Mouse (Mus musculus): ENCODE measurements around the gene Mapkapk3. TPM values are rescaled to one million over a fixed set of nuclear protein-coding genes. Genes with fewer than 3 reads are reported as not detected.

Mapkapk3 gene
- polyA plus RNA-seq, 1 experiment from 2014 or later: 3.9 TPM

DNA sequence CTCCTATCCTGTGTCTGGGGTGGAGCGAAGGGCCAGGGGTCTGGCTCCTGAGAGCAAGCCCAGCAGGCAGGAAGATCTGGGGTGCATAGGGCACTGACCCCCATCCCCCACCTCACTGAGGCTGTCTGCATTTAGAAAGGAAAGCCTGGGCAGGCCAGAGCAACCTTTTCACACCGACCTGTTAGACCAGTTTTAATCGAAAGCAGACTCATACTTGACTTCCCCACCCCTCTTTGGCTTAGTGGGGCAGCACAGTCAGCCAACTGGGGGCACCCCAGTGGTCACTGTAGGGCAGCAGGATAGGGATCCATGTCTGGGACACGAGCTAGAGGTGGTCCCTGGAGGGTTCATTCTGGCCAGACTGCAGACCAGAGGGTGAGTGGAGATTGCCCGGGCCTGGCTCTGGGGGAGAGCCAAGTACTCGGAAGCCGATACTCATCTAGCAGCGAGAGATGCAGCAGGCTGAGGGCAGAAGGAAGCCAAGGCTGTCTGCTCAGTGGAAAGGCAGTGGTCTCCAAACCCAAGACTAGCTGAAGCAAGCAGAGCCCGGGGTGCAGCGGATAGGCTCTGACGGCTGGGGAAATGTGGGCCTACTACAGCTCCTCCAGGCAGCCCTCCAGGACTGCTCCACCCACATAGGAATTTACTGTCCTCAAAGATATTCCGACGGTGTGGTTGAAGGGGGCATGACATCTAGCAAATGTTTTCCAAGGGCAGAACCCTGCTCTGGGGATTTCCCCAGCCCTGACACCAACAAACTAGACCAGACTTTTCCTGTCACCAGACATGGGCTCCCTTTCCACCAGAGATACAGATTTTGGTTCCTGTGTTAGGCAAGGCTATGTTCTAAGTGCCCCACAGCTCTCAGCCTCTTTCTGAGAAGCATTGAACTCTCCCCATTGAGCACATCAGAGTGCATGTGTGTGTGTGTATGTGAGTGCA lies 16.2 kb upstream of the Mapkapk3 start:
- H3K4me1 ChIP-seq: no peaks in the 10 kb centered on the region
- H3K9me3 ChIP-seq (replicated peaks): no peaks in the 10 kb centered on the region
- H3K4me2 ChIP-seq (replicated peaks): no peak overlapping the region
- no peak overlapping the region for H3K9ac ChIP-seq
- H3K27me3 ChIP-seq: no peaks in the 10 kb centered on the region
- ATAC-seq (ENCODE audit: low FRiP score): no peak
- WGBS: 60% methylated on average over 13 of the region's 13 CpGs
- H3K36me3 ChIP-seq: peaks cover 8% of the 10 kb centered on the region
- H3K27ac ChIP-seq: no peak overlapping the region
- H3K4me3 ChIP-seq: no peak overlapping the region

DNA sequence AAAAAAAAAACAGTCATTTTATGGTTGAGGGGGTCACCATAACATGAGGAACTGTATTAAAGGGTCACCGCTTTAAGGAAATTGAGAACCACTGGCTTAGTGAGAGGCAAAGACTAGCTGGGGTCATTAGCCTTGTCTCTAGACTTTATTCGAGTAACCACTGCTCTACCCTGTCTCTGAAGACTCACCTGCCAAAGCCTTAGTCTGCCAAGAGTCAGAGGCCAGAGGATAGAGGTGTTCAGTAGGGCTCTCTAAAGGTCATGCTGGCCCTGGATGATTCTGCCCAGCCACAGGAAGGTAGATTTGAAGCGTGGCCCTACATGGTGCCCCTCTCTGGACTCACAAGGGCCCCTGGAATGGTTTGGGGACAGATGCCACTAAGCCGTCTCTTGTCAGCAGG lies 15.3 kb upstream of the Mapkapk3 start:
- Histone ChIP-seq H3K4me2 (replicated peaks) (no peak overlapping the region), H3K9me3 (replicated peaks) (no peaks in the 10 kb centered on the region), H3K9ac (no peak overlapping the region), H3K27me3 (no peaks in the 10 kb centered on the region), H3K27ac (no peak overlapping the region), H3K4me3 (no peak overlapping the region), H3K36me3 (peaks cover 8% of the 10 kb centered on the region), H3K4me1 (no peaks in the 10 kb centered on the region)
- 85% methylated on average over 4 of the region's 4 CpGs for WGBS
- ATAC-seq (ENCODE audit: low FRiP score): no peak

DNA sequence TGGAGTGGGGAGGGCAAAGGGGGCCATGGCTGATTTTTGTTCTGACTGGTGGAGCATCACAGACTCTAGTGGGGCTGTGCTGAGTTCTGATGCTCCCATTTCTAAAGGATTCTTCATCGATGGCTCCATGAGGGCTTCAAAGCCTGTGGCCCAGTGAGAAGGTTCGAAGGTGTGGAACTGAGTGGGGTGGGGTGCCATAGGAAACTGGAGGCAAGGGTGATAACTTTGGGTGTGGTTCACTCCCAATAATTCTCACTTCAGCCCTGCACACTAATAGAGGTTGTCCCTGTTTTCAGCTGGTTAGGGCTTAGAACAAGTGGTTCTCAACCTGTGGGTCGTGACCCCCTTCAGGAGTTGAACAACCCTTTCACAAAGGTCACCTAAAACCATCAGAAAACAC lies 14.7 kb upstream of the Mapkapk3 start:
- H3K4me1 ChIP-seq: no peaks in the 10 kb centered on the region
- H3K9me3 ChIP-seq (replicated peaks): no peaks in the 10 kb centered on the region
- ATAC-seq (ENCODE audit: low FRiP score): no peak
- H3K27me3 ChIP-seq: no peaks in the 10 kb centered on the region
- H3K9ac ChIP-seq: no peak overlapping the region
- H3K4me2 ChIP-seq (replicated peaks): no peak overlapping the region
- H3K36me3 ChIP-seq: peaks cover 8% of the 10 kb centered on the region
- WGBS: 96% methylated on average over 3 of the region's 3 CpGs
- no peak overlapping the region for H3K27ac ChIP-seq
- H3K4me3 ChIP-seq: no peak overlapping the region

DNA sequence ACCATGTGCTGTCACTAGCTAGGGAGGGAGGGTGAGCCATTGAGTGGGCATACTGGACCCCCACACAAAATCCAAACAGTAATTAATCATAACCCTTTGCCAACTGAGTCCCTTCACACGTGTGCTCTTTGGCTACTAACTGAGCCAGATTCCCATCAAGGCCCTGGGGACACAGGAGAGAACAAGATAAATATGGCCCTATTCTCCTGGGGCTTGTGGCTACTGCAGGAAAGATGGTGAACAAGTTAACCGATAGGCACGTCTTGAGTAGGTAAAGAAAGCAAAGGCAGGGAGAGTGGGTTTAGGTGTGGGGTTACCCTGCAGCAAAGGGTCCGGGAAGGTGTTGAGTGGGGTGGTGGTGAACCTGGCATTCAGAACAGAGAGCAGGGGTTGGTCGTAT lies 14.2 kb upstream of the Mapkapk3 start:
- Histone ChIP-seq H3K9ac (no peak overlapping the region), H3K36me3 (peaks cover 8% of the 10 kb centered on the region), H3K4me1 (no peaks in the 10 kb centered on the region), H3K4me2 (replicated peaks) (no peak overlapping the region), H3K9me3 (replicated peaks) (no peaks in the 10 kb centered on the region), H3K27ac (no peak overlapping the region), H3K27me3 (no peaks in the 10 kb centered on the region), H3K4me3 (no peak overlapping the region)
- WGBS: 70% methylated on average over 5 of the region's 5 CpGs
- no peak for ATAC-seq (ENCODE audit: low FRiP score)

GRCm38 (mm10) chr9:107303121-107303820 lies 13.6 kb upstream of the Mapkapk3 start:
- no peak overlapping the region for H3K4me3 ChIP-seq
- ATAC-seq (ENCODE audit: low FRiP score): no peak
- no peaks in the 10 kb centered on the region for H3K27me3 ChIP-seq
- WGBS: 85% methylated on average over 9 of the region's 9 CpGs
- H3K27ac ChIP-seq: no peak overlapping the region
- peaks cover 8% of the 10 kb centered on the region for H3K36me3 ChIP-seq
- H3K4me1 ChIP-seq: no peaks in the 10 kb centered on the region
- H3K9ac ChIP-seq: no peak overlapping the region
- no peaks in the 10 kb centered on the region for H3K9me3 ChIP-seq (replicated peaks)
- H3K4me2 ChIP-seq (replicated peaks): no peak overlapping the region

GRCm38 (mm10) chr9:107302592-107302991 lies 12.9 kb upstream of the Mapkapk3 start:
- ATAC-seq (ENCODE audit: low FRiP score): no peak
- Histone ChIP-seq H3K4me2 (replicated peaks) (no peak overlapping the region), H3K9ac (no peak overlapping the region), H3K36me3 (peaks cover 8% of the 10 kb centered on the region), H3K9me3 (replicated peaks) (no peaks in the 10 kb centered on the region), H3K27me3 (no peaks in the 10 kb centered on the region), H3K27ac (no peak overlapping the region), H3K4me1 (peaks cover 5% of the 10 kb centered on the region), H3K4me3 (no peak overlapping the region)
- 82% methylated on average over 7 of the region's 7 CpGs for WGBS

- Histone ChIP-seq H3K4me2 (replicated peaks) (no peak overlapping the region), H3K9ac (no peak overlapping the region), H3K9me3 (replicated peaks) (no peaks in the 10 kb centered on the region), H3K4me1 (peaks cover 12% of the 10 kb centered on the region), H3K27ac (no peak overlapping the region), H3K36me3 (peaks cover 8% of the 10 kb centered on the region), H3K27me3 (no peaks in the 10 kb centered on the region), H3K4me3 (no peak overlapping the region)
- ATAC-seq (ENCODE audit: low FRiP score): no peak
- 85% methylated on average over 17 of the region's 17 CpGs for WGBS
Observed at GRCm38 (mm10) chr9:107301554-107302331, 12.1 kb upstream of the Mapkapk3 start.

- Histone ChIP-seq H3K27me3 (peaks cover 5% of the 10 kb centered on the region; the same call in 1 of the 2 replicates), H3K4me1 (peaks cover 15% of the 10 kb centered on the region), H3K9me3 (replicated peaks) (no peaks in the 10 kb centered on the region), H3K36me3 (peaks cover 8% of the 10 kb centered on the region), H3K4me2 (replicated peaks) (no peak overlapping the region), H3K4me3 (no peak overlapping the region), H3K27ac (no peak overlapping the region), H3K9ac (no peak overlapping the region)
- no peak for ATAC-seq (ENCODE audit: low FRiP score)
- 92% methylated on average over 30 of the region's 30 CpGs for WGBS
Observed at GRCm38 (mm10) chr9:107300224-107300973, 10.7 kb upstream of the Mapkapk3 start.

DNA sequence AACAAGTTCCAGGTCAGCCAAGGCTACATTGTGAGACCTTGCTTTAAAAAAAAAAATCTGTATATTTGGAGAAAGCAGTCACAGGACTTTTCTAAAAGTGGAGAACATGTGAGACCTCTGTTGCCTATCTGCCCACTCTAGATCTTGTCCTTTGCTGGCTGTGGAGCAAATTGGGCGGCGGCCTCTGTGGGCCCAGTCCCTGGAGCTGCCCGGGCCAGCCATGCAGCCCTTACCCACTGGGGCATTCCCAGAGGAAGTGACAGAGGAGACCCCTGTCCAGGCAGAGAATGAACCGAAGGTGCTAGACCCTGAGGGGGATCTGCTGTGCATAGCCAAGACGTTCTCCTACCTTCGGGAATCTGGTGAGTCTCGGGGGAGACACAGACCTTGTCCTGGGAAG lies 10.1 kb upstream of the Mapkapk3 start:
- Histone ChIP-seq H3K9me3 (replicated peaks) (no peaks in the 10 kb centered on the region), H3K27ac (no peak overlapping the region), H3K27me3 (peaks cover 6% of the 10 kb centered on the region; the same call in 1 of the 2 replicates), H3K36me3 (peaks cover 8% of the 10 kb centered on the region), H3K4me2 (replicated peaks) (no peak overlapping the region), H3K4me1 (peaks cover 15% of the 10 kb centered on the region), H3K4me3 (no peak overlapping the region), H3K9ac (no peak overlapping the region)
- no peak for ATAC-seq (ENCODE audit: low FRiP score)
- 92% methylated on average over 7 of the region's 7 CpGs for WGBS

DNA sequence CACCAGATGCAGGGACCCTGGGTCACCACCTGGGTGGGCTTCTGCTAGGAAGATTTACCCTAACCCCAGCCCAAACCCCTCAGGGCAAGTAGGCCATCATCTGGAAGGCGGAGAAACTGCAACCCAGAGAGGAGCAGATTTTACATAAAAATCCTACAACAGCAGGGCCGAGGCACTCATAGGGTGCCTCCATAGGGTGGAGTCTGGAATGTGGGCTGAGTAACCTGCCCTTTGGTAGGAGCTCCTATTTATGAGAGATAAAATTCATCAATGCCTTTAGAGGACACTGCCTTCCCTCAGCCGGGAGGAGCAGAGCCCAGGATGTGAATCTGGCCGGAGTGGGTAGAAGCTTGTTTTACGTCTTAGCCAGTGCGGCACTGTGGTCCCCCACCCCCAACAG lies 9.2 kb upstream of the Mapkapk3 start:
- ATAC-seq (ENCODE audit: low FRiP score): no peak
- Histone ChIP-seq H3K9me3 (replicated peaks) (no peaks in the 10 kb centered on the region), H3K4me3 (no peak overlapping the region)

GRCm38 (mm10) chr9:107298059-107298780 lies 8.5 kb upstream of the Mapkapk3 start:
- Histone ChIP-seq H3K27ac (no peak overlapping the region), H3K9ac (no peak overlapping the region), H3K4me1 (peaks cover 15% of the 10 kb centered on the region), H3K9me3 (replicated peaks) (no peaks in the 10 kb centered on the region), H3K4me2 (replicated peaks) (no peak overlapping the region), H3K27me3 (peaks cover 6% of the 10 kb centered on the region; the same call in 1 of the 2 replicates), H3K36me3 (peaks cover 8% of the 10 kb centered on the region), H3K4me3 (no peak overlapping the region)
- WGBS: 86% methylated on average over 8 of the region's 8 CpGs
- no peak for ATAC-seq (ENCODE audit: low FRiP score)

More for the DNA sequence above, 9.2 kb upstream of the Mapkapk3 start:
- peaks cover 15% of the 10 kb centered on the region for H3K4me1 ChIP-seq
- no peak overlapping the region for H3K9ac ChIP-seq
- WGBS: 90% methylated on average over 6 of the region's 6 CpGs
- no peak overlapping the region for H3K27ac ChIP-seq
- peaks cover 6% of the 10 kb centered on the region; the same call in 1 of the 2 replicates for H3K27me3 ChIP-seq
- peaks cover 8% of the 10 kb centered on the region for H3K36me3 ChIP-seq
- no peak overlapping the region for H3K4me2 ChIP-seq (replicated peaks)
